Mouse (Mus musculus) cerebellum, adult 2 months (tissue): ENCODE data around the gene Abca17.

Experiments
- CTCF ChIP-seq: fragments of 200-500 bp; IDR thresholded peaks from 2 replicates; pipeline ENCODE4 v1.5.1; 2011; ENCODE audit warnings: low read depth, mild to moderate bottlenecking, control low read depth, low read length, moderate library complexity, borderline replicate concordance; ENCODE audit not compliant: insufficient read depth
- POLR2A ChIP-seq: fragments of 200-500 bp; IDR thresholded peaks from 2 replicates; pipeline ENCODE4 v1.6.1; 2011; ENCODE audit warnings: low read length, control low read depth, borderline replicate concordance; ENCODE audit not compliant: insufficient read depth

DNA sequence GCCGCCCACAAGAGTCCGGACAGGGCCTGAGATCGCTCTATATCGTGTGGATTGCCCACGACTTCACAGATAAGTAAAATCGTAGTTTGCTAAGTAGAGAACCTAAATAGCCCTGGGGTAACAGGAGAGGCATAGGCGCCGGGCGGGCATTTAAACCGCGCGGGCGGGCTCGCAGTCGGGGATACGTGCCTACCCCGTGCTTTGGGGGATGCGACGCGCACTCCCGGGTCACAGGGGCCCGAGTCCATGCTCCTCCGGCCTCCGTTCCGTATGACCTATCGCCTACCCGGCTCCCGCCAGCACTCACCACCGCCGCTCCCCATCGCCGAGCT lies 99.9 kb downstream of the Abca17 start:
- no peak for TF ChIP-seq POLR2A
- no peak for TF ChIP-seq CTCF
